Mouse (Mus musculus) olfactory bulb, adult 2 months (tissue): Measurements from ENCODE around the gene Grin2d.

Experiments used
- CTCF ChIP-seq: fragments of 200-500 bp; IDR thresholded peaks from 2 replicates; pipeline ENCODE4 v1.5.1; 2012; ENCODE audit warnings: low read depth, mild to moderate bottlenecking, low read length, moderate library complexity; ENCODE audit not compliant: insufficient read depth
- POLR2A ChIP-seq: fragments of 200-500 bp; IDR thresholded peaks from 2 replicates; pipeline ENCODE4 v1.6.1; 2012; ENCODE audit warnings: mild to moderate bottlenecking, low read depth, low read length, moderate library complexity; ENCODE audit not compliant: insufficient read depth

DNA sequence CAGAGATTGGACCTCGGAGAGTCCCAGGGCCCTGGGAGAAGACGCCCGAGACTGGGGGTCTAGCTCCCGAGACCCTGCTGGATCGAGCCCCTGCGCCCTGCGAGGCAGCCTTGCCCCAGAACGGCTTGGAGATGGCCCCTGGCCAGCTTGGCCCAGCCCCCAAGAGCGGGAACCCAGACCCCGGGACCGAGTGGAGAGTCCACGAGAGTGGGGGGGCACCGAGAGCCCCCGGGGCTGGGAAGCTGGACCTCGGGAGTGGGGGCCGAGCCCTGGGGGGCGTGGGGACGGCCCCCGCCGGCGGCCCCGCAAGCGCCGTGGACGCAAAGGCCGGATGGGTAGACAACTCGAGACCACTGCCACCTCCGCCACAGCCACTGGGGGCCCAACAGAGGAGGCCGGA, 83.2 kb downstream of the Grin2d start:
- TF ChIP-seq CTCF: no peak
- no peak for TF ChIP-seq POLR2A
